Mouse (Mus musculus) common myeloid progenitor, adult 5-6 weeks (primary cell): ENCODE measurements around the gene Icos. TPM values are rescaled to one million over a fixed set of nuclear protein-coding genes. Genes with fewer than 3 reads are reported as not detected.

ENCODE experiments used
- ATAC-seq: replicated peaks from 2 replicates; pipeline ENCODE4 v1.8.0; 2016; ENCODE audit warnings: low read depth, mild to moderate bottlenecking, moderate TSS enrichment, inconsistent platforms; ENCODE audit not compliant: poor library complexity, severe bottlenecking
- total RNA-seq: library from RNA; stranded (forward); fragments of 200-1000, 187-1606 nt; gene quantifications from 2 replicates; pipeline ENCODE4 v1.2.3, GENCODE M21; 2017

Gene Icos
- total RNA-seq, 1 experiment from 2014 or later, result 1.3 TPM

GRCm38 (mm10) chr1:60960451-60960850 is 17.3 kb upstream of the Icos start:
- peak; percentile 91 for ATAC-seq

- ATAC-seq, result peak; percentile 89
Observed at GRCm38 (mm10) chr1:60961080-60961479, 16.6 kb upstream of the Icos start.

- ATAC-seq, result no peak
Observed at GRCm38 (mm10) chr1:60962095-60962494, 15.6 kb upstream of the Icos start.

GRCm38 (mm10) chr1:60967521-60967920 is 10.2 kb upstream of the Icos start:
- ATAC-seq, result no peak

- no peak for ATAC-seq
Observed at GRCm38 (mm10) chr1:60970846-60971245, 6.9 kb upstream of the Icos start.

GRCm38 (mm10) chr1:60974221-60974620 is 3.5 kb upstream of the Icos start:
- no peak for ATAC-seq

GRCm38 (mm10) chr1:60975646-60976294 is 2.0 kb upstream of the Icos start:
- ATAC-seq, result no peak

GRCm38 (mm10) chr1:60979126-60979842 is 1.6 kb downstream of the Icos start:
- ATAC-seq, result no peak

GRCm38 (mm10) chr1:60979843-60980235 is 2.1 kb downstream of the Icos start:
- no peak for ATAC-seq

- no peak for ATAC-seq
Observed at GRCm38 (mm10) chr1:60985075-60985474, 7.3 kb downstream of the Icos start.

GRCm38 (mm10) chr1:60986141-60986540 is 8.4 kb downstream of the Icos start:
- ATAC-seq, result no peak

- ATAC-seq, result no peak
Observed at GRCm38 (mm10) chr1:60989086-60989485, 11.4 kb downstream of the Icos start.

GRCm38 (mm10) chr1:60990305-60990704 is 12.6 kb downstream of the Icos start:
- peak; percentile 60; the same call in 1 of the 2 replicates for ATAC-seq

- no peak for ATAC-seq
Observed at GRCm38 (mm10) chr1:60998008-60998557, 20.4 kb downstream of the Icos start.

- no peak for ATAC-seq
Observed at GRCm38 (mm10) chr1:60998689-60999088, 21.0 kb downstream of the Icos start.

GRCm38 (mm10) chr1:61001786-61002354 is 24.1 kb downstream of the Icos start:
- ATAC-seq, result no peak

- no peak for ATAC-seq
Observed at GRCm38 (mm10) chr1:61006229-61006628, 28.5 kb downstream of the Icos start.

GRCm38 (mm10) chr1:61007516-61007915 is 29.8 kb downstream of the Icos start:
- ATAC-seq, result no peak

- no peak for ATAC-seq
Observed at GRCm38 (mm10) chr1:61016578-61017118, 38.9 kb downstream of the Icos start.

- ATAC-seq, result no peak
Observed at GRCm38 (mm10) chr1:61026712-61027111, 49.0 kb downstream of the Icos start.

GRCm38 (mm10) chr1:61027519-61027918 is 49.8 kb downstream of the Icos start:
- no peak for ATAC-seq
